20 mouse cellular contexts compared by ENCODE assay signal in genomic region chr8:106732921-106733320, GRCm38 (mm10). TPM values are rescaled to one million over a fixed set of nuclear protein-coding genes. Genes with fewer than 3 reads are reported as not detected.
DNase-seq lines count a peak whose midpoint lies in the region; ATAC-seq and TF ChIP-seq lines count a peak whose summit lies in the region.
"Had no signal": no experiment of that assay in that cellular context is flagged by ENCODE, and none has a peak within 500 bp of the region (broad histone marks: within the 10 kb centered on the region; RNA-seq: fewer than 3 reads in every experiment).

No protein-coding gene starts in this region.

- no peaks in the 10 kb centered on the region for H3K9me3 ChIP-seq in midbrain, embryonic 11.5 days (ENCODE audit: control insufficient read depth, low read length)
- no peaks in the 10 kb centered on the region for H3K9me3 ChIP-seq in midbrain, postnatal 0 days (ENCODE audit: low read length)
- H3K9me3 ChIP-seq in heart, embryonic 15.5 days (replicated peaks), result no peaks in the 10 kb centered on the region
- H3K9me3 ChIP-seq: embryonic facial prominence, embryonic 13.5 days; limb, embryonic 13.5 days; midbrain, embryonic 13.5 days had no signal

- no peak for ATAC-seq in midbrain, embryonic 11.5 days (ENCODE audit: low FRiP score)
- no peak for ATAC-seq in midbrain, postnatal 0 days (ENCODE audit: low FRiP score)
- ATAC-seq in heart, embryonic 15.5 days (replicated peaks; ENCODE audit: insufficient number of reproducible peaks, insufficient read depth, low FRiP score, low read depth), result no peak
- ATAC-seq: activated CD4-positive, CD25-positive, alpha-beta regulatory T cell, adult 4 months; forebrain, embryonic 16.5 days; hindbrain, postnatal 0 days; midbrain, embryonic 13.5 days had no signal

- peak overlapping the region; percentile 93 for H3K27ac ChIP-seq in heart, adult 2 months
- H3K27ac ChIP-seq in midbrain, embryonic 11.5 days (ENCODE audit: low read depth, low read length), result no peak overlapping the region
- H3K27ac ChIP-seq in midbrain, postnatal 0 days (ENCODE audit: low read depth, low read length), result no peak overlapping the region
- peak overlapping the region; percentile 71 for H3K27ac ChIP-seq in heart, embryonic 15.5 days
- H3K27ac ChIP-seq: embryonic facial prominence, embryonic 13.5 days; hindbrain, postnatal 0 days; limb, embryonic 13.5 days; midbrain, embryonic 13.5 days had no signal

- no peak for TF ChIP-seq CTCF in heart, adult 2 months (IDR thresholded peaks at IDR 0.05)
- TF ChIP-seq CTCF in midbrain, postnatal 0 days (IDR thresholded peaks at IDR 0.05), result no peak

- H3K9ac ChIP-seq in heart, adult 2 months (ENCODE audit: low read depth, low read length), result no peak overlapping the region
- 0 out of 2 replicates have a peak overlapping the region, but pooled peaks have one; percentile 20 for H3K9ac ChIP-seq in midbrain, embryonic 11.5 days (ENCODE audit: low read length)
- no peak overlapping the region for H3K9ac ChIP-seq in midbrain, postnatal 0 days (replicated peaks; ENCODE audit: low read length, poor library complexity, severe bottlenecking)
- H3K9ac ChIP-seq in heart, embryonic 15.5 days, result no peak overlapping the region
- H3K9ac ChIP-seq: embryonic facial prominence, embryonic 13.5 days; limb, embryonic 13.5 days; midbrain, embryonic 13.5 days had no signal

- DNase-seq in heart, adult 2 months, result peak in 1 of 2 experiments; percentile 20
- no peak for DNase-seq in heart, postnatal 36 days
- no peak for DNase-seq in midbrain, embryonic 11.5 days (ENCODE audit: low spot score, missing footprints)
- DNase-seq in midbrain, postnatal 0 days (ENCODE audit: low spot score), result no peak
- peak; percentile 9 for DNase-seq in skeletal muscle tissue, adult 2 months (ENCODE audit: low read depth, low spot score)
- DNase-seq in T-cell, adult 2 months (ENCODE audit: low spot score), result no peak
- DNase-seq in cerebellum, postnatal 10 days, result no peak
- DNase-seq: adrenal gland, postnatal 25 days; cerebellum, adult 8-10 months; kidney, adult 11 months; lung, postnatal 4 days; right cerebral cortex, adult 18-20 months had no signal

- H3K4me2 ChIP-seq in midbrain, embryonic 11.5 days, result no peak overlapping the region
- H3K4me2 ChIP-seq in midbrain, postnatal 0 days (ENCODE audit: low read depth, low read length, poor library complexity, severe bottlenecking), result no peak overlapping the region
- no peak overlapping the region for H3K4me2 ChIP-seq in heart, embryonic 15.5 days
- H3K4me2 ChIP-seq: embryonic facial prominence, embryonic 13.5 days; limb, embryonic 13.5 days; midbrain, embryonic 13.5 days had no signal

- WGBS in heart, adult 2 months, result 34% methylated on average over 5 of the region's 5 CpGs
- 71% methylated on average over 5 of the region's 5 CpGs for WGBS in midbrain, embryonic 11.5 days
- 73% methylated on average over 5 of the region's 5 CpGs for WGBS in midbrain, postnatal 0 days
- WGBS in heart, embryonic 15.5 days, result 30% methylated on average over 5 of the region's 5 CpGs

- peaks cover 6% of the 10 kb centered on the region for H3K4me1 ChIP-seq in heart, adult 2 months (ENCODE audit: control insufficient read depth, insufficient read depth, low read length)
- peaks cover 2% of the 10 kb centered on the region; the same call in 1 of the 2 replicates for H3K4me1 ChIP-seq in midbrain, embryonic 11.5 days (ENCODE audit: control insufficient read depth, insufficient read depth, low read length)
- H3K4me1 ChIP-seq in midbrain, postnatal 0 days (ENCODE audit: insufficient read depth, low read length), result no peaks in the 10 kb centered on the region
- peaks cover 21% of the 10 kb centered on the region for H3K4me1 ChIP-seq in heart, embryonic 15.5 days (replicated peaks)

- intact Hi-C loops in heart, adult 2 months (cut with DNase I), result loop anchor here (5.0 kb wide), 1 partner anchor 104 kb away; no protein-coding TSS in a partner anchor
- intact Hi-C loops in heart, postnatal 36 days (cut with DNase I), result loop anchor here (5.0 kb wide), 2 partner anchors 39 to 104 kb away; no protein-coding TSS in a partner anchor

- no peaks in the 10 kb centered on the region for H3K27me3 ChIP-seq in heart, adult 2 months (ENCODE audit: control insufficient read depth, insufficient read depth, low read length)
- peaks cover 30% of the 10 kb centered on the region for H3K27me3 ChIP-seq in midbrain, embryonic 11.5 days (ENCODE audit: control insufficient read depth, insufficient read depth, low read length)
- no peaks in the 10 kb centered on the region for H3K27me3 ChIP-seq in midbrain, postnatal 0 days (ENCODE audit: insufficient read depth, low read length)
- no peaks in the 10 kb centered on the region for H3K27me3 ChIP-seq in heart, embryonic 15.5 days
- H3K27me3 ChIP-seq: embryonic facial prominence, embryonic 13.5 days; limb, embryonic 13.5 days had no signal

- H3K36me3 ChIP-seq in heart, adult 2 months (ENCODE audit: control insufficient read depth, insufficient read depth, low read length), result peaks cover 15% of the 10 kb centered on the region
- H3K36me3 ChIP-seq in midbrain, embryonic 11.5 days (ENCODE audit: control insufficient read depth, insufficient read depth, low read length), result no peaks in the 10 kb centered on the region; the same call in 1 of the 2 replicates
- H3K36me3 ChIP-seq in midbrain, postnatal 0 days (ENCODE audit: insufficient read depth, low read length), result peaks cover 9% of the 10 kb centered on the region; the same call in 1 of the 2 replicates
- no peaks in the 10 kb centered on the region; the same call in 1 of the 2 replicates for H3K36me3 ChIP-seq in heart, embryonic 15.5 days

- no peak overlapping the region for H3K4me3 ChIP-seq in heart, adult 2 months
- no peak overlapping the region for H3K4me3 ChIP-seq in midbrain, embryonic 11.5 days (ENCODE audit: low read depth, low read length)
- no peak overlapping the region for H3K4me3 ChIP-seq in midbrain, postnatal 0 days (ENCODE audit: low read depth, low read length)
- H3K4me3 ChIP-seq in heart, embryonic 15.5 days, result no peak overlapping the region
- H3K4me3 ChIP-seq: embryonic facial prominence, embryonic 13.5 days; limb, embryonic 13.5 days; midbrain, embryonic 13.5 days; myocyte had no signal

- TF ChIP-seq POLR2A in heart, adult 2 months (IDR thresholded peaks at IDR 0.05; ENCODE audit: insufficient read depth, low read depth, low read length), result no peak

- TF ChIP-seq EP300 in heart, adult 2 months (IDR thresholded peaks at IDR 0.05; ENCODE audit: insufficient read depth, low read depth, low read length), result no peak

- H3K79me2 ChIP-seq in heart, adult 2 months (replicated peaks; ENCODE audit: control insufficient read depth, insufficient read depth, low read length), result no peaks in the 10 kb centered on the region

RNA-seq across cellular contexts. Expression of gene Tango6, which starts 50.1 kb away (rescaled TPM):
- 10 to 100 TPM; 10.2 to 10.5 TPM for total RNA-seq in heart, adult 2 months (2021)
- 5.2 and 7.7 TPM in 2 replicates for polyA plus RNA-seq in heart, adult 2 months (2012; rRNA removed)
- total RNA-seq in heart, postnatal 36 days (2021), result 10 to 100 TPM; 10.7 to 11.2 TPM
- polyA plus RNA-seq in midbrain, embryonic 11.5 days (2014; fragmentation: Nextera tagmentation; extraction: Ambion mirVana), result 6.8 and 7.0 TPM in 2 replicates
- total RNA-seq in midbrain, postnatal 0 days (2014; rRNA removed), result 6.1 and 7.3 TPM in 2 replicates
- polyA plus RNA-seq in midbrain, postnatal 0 days (2015; fragmentation: Nextera tagmentation; extraction: Ambion mirVana), result 3.0 and 3.1 TPM in 2 replicates
- 6.7 and 8.6 TPM in 2 replicates for polyA plus RNA-seq in heart, embryonic 15.5 days (2015; fragmentation: Nextera tagmentation; extraction: Ambion mirVana)

Comparison
In these comparisons a context has a peak if more than half of its experiments do, and no peak if none do; other contexts are left out.
1. H3K27ac ChIP-seq: peak in heart, adult 2 months (single experiment) and heart, embryonic 15.5 days (single experiment); none in midbrain, embryonic 11.5 days (single experiment) and midbrain, postnatal 0 days (single experiment).